Mouse (Mus musculus): Measurements from ENCODE around the gene Lrig1.

DNA sequence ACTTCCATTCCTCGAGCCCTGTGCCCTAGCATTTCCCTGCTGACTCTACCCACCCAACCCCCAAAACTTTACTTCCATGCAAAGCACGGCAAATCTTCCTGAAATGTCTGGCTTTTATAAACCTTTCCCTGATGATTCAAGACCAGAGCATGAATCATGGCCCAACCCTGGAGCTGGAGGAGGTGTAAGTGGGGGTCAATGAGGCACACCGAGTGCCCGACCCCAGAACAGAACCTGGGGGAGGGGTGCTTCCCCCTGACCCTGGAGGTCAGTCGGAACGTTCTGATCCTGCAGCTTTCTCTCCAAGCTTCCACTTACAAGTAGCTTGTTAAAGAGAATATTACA lies 41.9 kb downstream of the Lrig1 start:
- TF ChIP-seq POLR2A (IDR thresholded peaks at IDR 0.05; ENCODE audit: borderline replicate concordance, extremely low read depth, low read depth, low read length) (no peak), CTCF (IDR thresholded peaks at IDR 0.05; ENCODE audit: insufficient read depth, low read length) (no peak)
